Mouse (Mus musculus) liver, adult (tissue): ENCODE data around the gene Vmn1r42.
"Not testable (repeated sequence)": the region's sequence is repeated elsewhere in the genome, so short reads cannot be mapped to it uniquely, and the experiment has no call there.

Experiments
- GATA4 ChIP-seq: IDR thresholded peaks from 2 replicates; pipeline ENCODE4 v1.6.1; 2014; ENCODE audit warnings: mild to moderate bottlenecking, low read length; ENCODE audit not compliant: insufficient replicate concordance

Vmn1r42 gene

DNA sequence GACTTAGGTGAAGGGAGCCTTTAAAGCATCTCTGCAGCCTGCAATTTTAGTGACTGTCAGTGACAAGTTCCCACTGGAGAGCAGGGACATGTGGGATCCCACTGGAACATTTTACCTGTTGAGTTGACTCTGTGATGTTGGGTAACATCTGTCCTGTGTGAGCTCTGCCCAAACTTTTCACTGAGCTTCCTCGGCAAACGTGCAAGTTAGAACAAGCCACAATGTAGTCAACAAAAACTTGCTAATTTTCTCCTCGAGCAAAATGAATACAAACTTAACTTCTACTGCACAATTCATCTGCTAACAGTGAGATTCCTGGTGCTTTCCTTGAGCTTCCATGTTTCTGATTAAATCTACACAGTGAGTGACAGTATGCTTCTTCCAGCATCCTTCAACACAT, at the start of gene Vmn1r42, which contains the start of gene Vmn1r43:
Gene Vmn1r42, minus strand, starts transcription at position 101 of the 400 bp plus-strand sequence.
Gene Vmn1r43, minus strand, starts transcription at position 101 of the 400 bp plus-strand sequence.
- not testable (repeated sequence) for TF ChIP-seq GATA4

DNA sequence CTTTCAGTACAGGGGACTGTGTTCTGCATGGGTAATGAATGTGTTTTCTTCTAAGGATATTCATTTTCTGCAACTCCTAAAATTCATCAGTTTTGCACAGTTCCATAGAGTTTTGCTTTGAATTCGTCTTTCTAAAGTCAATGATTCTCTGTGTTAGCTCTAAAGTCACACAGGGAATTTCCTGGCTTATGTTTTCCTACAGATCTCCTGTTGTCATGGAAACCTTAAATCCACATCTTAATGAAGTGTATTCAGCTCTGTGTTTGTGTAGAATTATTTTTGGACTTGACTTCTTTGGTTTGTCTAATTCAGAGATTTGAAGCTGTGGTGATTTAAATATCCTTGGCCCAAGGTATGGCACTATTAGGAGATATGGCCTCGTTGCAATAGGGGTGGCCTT, 7.6 kb upstream of the Vmn1r42 start:
- TF ChIP-seq GATA4, result no peak

DNA sequence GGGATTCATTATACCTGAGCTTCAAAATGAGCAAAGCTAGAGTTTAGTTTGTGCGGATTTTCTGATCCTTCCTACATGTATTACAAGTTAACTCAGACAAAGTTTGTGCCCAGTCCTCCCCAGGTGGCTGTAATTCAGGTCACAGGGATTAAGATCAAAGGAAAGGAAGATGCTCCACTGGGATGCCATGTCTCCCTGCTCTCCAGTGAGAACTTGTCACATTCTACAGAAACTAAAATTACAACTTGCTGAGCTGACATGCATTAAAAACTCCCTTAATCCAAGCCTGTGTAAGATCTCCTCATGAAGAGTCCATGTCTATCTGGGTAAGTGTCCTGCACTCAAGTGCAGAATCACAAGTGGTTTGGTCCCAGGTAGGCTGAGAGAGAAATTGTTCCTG, 7.1 kb upstream of the Vmn1r42 start, which contains the start of gene Vmn1r44:
Gene Vmn1r44, plus strand, starts transcription at position 301 of the 400 bp plus-strand sequence.
- TF ChIP-seq GATA4, result no peak

DNA sequence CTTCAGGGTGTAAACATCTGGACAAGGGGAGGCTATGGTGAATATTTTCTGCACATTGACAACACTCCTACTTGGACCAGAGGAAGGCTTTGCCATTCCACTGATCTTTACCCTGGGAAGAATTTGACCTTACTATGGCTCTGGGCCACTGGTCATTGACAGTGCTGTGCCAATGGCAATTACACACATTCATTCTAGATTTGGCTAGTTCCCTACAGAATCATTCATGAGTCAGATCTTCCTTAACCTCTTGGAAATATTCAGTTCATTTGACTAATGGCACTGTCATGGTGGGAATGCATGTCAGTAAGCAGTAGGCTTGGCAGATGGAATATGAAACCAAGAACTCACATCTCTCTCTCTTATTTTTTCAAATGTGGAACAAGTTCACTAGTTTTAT, 4.7 kb upstream of the Vmn1r42 start:
- TF ChIP-seq GATA4, result no peak

DNA sequence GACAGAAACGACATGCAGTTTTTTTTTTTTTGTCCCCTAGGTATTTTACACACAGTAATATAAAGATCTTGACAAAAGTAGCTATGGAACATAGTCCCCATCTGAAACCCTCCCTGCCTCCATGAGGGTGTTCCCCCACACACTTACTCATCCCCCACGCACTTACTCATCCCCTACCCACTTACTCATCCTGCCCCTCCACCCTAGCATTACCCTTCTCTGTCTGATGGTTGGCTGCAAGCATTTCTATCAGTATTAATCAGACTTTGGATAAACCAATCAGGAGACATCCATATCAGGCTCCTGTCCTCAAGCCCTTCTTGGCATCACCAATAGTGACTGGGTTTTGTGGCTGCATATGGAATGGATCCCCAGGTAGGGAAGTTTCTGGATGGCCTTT, 750 bp upstream of the Vmn1r42 start:
- TF ChIP-seq GATA4, result no peak

DNA sequence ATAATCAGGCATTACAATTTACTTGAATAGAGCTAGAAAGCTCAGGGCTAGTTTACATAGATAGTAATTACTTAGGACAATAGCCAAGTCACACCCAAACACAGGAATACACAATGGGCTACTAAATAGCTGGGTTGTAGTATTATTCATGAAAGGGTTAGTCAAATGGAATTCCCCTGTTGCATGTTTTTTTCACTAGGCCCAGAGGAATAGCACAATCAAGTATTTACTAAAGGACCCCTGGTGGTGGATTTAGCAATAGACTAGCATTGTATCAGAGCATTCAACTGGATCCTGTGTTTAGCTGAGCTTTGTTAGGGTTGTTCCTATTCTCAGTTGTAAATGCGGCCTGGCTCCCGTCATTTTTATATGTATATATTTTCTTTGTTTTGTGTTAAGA, 8.2 kb downstream of the Vmn1r42 start:
- TF ChIP-seq GATA4, result no peak

DNA sequence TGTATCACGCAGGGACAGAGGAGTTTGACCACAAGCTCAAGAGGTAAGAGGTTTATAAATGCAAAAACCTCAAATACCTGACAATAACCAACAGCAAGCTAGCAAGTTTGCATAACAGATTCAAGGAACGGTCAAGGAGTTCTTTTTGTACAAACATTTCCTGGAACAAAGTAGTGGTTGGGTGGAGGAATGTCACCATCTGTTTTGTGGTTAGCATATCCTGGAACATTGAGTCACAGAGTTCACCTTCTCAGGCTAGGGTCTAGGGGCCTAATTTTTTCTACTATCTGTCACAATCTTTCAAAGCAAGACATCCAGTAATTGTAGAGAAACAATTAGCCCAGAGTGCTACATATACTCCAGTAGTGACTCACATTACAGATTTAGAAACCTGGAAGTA, 8.9 kb downstream of the Vmn1r42 start:
- TF ChIP-seq GATA4, result no peak

DNA sequence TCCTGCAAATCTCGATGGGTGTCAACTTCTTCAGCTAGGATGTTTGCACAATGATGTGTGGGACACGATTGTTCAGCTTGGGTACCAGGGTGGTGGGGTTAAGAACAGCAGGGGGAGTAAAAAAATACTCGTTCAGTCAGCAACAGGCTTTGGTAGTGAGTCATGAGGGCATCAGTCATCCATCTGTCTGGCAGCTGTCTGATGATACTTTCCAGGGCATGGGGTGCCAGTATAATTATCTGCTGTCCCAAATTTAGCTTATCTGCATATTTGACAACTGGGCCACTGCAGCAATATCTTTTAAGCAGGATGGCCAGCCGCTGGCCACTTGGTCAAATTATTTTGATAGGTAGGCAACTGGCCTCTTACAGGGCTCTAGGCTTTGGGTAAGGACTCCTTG, 12.4 kb downstream of the Vmn1r42 start:
- no peak for TF ChIP-seq GATA4

DNA sequence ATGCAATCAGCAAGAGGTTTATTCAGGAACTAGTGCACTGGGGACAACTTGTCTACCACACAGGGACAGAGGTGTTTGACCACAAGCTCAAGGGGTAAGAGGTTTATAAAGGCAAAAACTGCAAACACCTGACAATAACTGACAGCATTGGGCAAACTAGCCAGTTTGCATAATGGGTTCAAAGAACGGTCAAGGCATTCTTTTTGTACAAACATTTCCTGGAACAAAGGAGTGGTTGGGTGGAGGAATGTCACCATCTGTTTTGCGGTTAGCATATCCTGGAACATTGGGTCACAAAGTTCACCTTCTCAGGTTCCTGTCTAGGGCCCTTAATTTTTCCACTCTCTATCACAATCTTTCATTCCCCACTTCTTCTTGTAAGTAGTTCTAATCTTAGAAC, 16.4 kb downstream of the Vmn1r42 start:
- TF ChIP-seq GATA4, result no peak

DNA sequence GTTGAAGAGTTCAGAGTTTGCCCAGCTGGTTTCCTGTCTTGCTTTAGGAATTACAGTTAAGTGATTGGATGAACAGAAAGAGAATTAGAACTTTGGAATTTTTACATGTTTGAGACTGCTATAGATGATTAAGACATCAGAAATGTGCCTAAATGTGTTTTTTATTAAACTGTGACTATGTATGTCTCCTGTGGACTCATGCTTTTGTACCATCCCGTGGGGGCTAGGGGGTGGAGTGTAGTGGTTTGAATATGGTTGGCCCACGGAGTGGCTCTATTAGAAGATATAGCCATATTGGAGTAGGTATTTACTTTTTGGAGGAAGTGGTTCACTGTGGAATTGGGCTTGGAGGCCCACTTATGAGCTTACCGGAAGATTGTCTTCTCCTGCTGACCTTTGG, 18.7 kb downstream of the Vmn1r42 start:
- TF ChIP-seq GATA4, result no peak
